Mouse (Mus musculus) heart, embryonic 16.5 days (tissue): Measurements from ENCODE around the gene Pcnx. TPM values are rescaled to one million over a fixed set of nuclear protein-coding genes. Genes with fewer than 3 reads are reported as not detected.

Experiments used
- ATAC-seq: fragments of 200-750 bp; cut with Nextera tagmentation; replicated peaks from 2 replicates; pipeline ENCODE4 v1.8.0; 2017; ENCODE audit warnings: moderate number of reproducible peaks; ENCODE audit not compliant: insufficient read depth, low FRiP score; ENCODE audit errors: extremely low read depth
- H3K27ac ChIP-seq: fragments of 300-500 bp; sonication (generic); 2 replicates; pipeline ENCODE4 v1.5.1; 2014; ENCODE audit warnings: mild to moderate bottlenecking, low read length, control low read depth, moderate library complexity
- H3K27me3 ChIP-seq: fragments of 300-500 bp; sonication (generic); 2 replicates; pipeline ENCODE4 v1.6.1; 2014; ENCODE audit warnings: low read length, mixed read lengths; ENCODE audit not compliant: control insufficient read depth, insufficient read depth
- H3K36me3 ChIP-seq: fragments of 300-500 bp; sonication (generic); 2 replicates; pipeline ENCODE4 v1.6.1; 2014; ENCODE audit not compliant: control insufficient read depth, insufficient read depth
- H3K4me1 ChIP-seq: fragments of 300-500 bp; sonication (generic); 2 replicates; pipeline ENCODE4 v1.6.1; 2014; ENCODE audit warnings: low read length, mixed read lengths; ENCODE audit not compliant: control insufficient read depth, insufficient read depth
- H3K4me2 ChIP-seq: fragments of 300-500 bp; sonication (generic); 2 replicates; pipeline ENCODE4 v1.6.1; 2014; ENCODE audit warnings: low read depth, mild to moderate bottlenecking, control low read depth, low read length
- H3K4me3 ChIP-seq: fragments of 300-500 bp; sonication (generic); 2 replicates; pipeline ENCODE4 v1.5.1; 2014; ENCODE audit warnings: mild to moderate bottlenecking, control low read depth, low read length
- H3K9ac ChIP-seq: fragments of 300-500 bp; sonication (generic); 2 replicates; pipeline ENCODE4 v1.6.1; 2014; ENCODE audit warnings: low read length, control low read depth
- H3K9me3 ChIP-seq: fragments of 300-500 bp; sonication (generic); replicated peaks from 2 replicates; pipeline ENCODE4 v1.6.1; 2016; ENCODE audit warnings: low read length; ENCODE audit not compliant: control insufficient read depth
- WGBS: fragments of 180-500 bp; shearing (Covaris S2); extraction: QIAGEN DNeasy Blood & Tissue Kit; methylation state at CpG from one replicate; pipeline ENCODE4 v1.1.7; 2014; 5-methylcytosine and 5-hydroxymethylcytosine counted together
- polyA plus RNA-seq: library from polyadenylated mRNA; unstranded; fragments of >200 nt; fragmentation: Nextera tagmentation; extraction: Ambion mirVana; gene quantifications from 2 replicates; pipeline ENCODE4 v1.2.1, GENCODE M21; 2015

The Pcnx gene
- polyA plus RNA-seq, 1 experiment from 2014 or later: 9.3 TPM

- Histone ChIP-seq H3K27me3 (no peaks in the 10 kb centered on the region), H3K4me2 (no peak overlapping the region), H3K36me3 (0 out of 2 replicates have a peak, but pooled peaks cover 2% of the 10 kb centered on the region), H3K27ac (no peak overlapping the region), H3K9ac (no peak overlapping the region), H3K4me1 (peaks cover 5% of the 10 kb centered on the region), H3K9me3 (no peaks in the 10 kb centered on the region), H3K4me3 (no peak overlapping the region)
- 85% methylated on average over 9 of the region's 9 CpGs for WGBS
- ATAC-seq: no peak
Observed at GRCm38 (mm10) chr12:81941191-81941590, 81.4 kb downstream of the Pcnx start.

- Histone ChIP-seq H3K4me1 (peaks cover 5% of the 10 kb centered on the region; the same call in 1 of the 2 replicates), H3K36me3 (peaks cover 2% of the 10 kb centered on the region; the same call in 1 of the 2 replicates), H3K27ac (no peak overlapping the region), H3K9ac (no peak overlapping the region), H3K27me3 (no peaks in the 10 kb centered on the region), H3K4me2 (no peak overlapping the region), H3K9me3 (no peaks in the 10 kb centered on the region), H3K4me3 (no peak overlapping the region)
- ATAC-seq: no peak
- WGBS: 75% methylated on average over 12 of the region's 12 CpGs
Observed at GRCm38 (mm10) chr12:81943331-81944062, 83.7 kb downstream of the Pcnx start.

GRCm38 (mm10) chr12:81949026-81949425 is 89.2 kb downstream of the Pcnx start:
- H3K27me3 ChIP-seq: no peaks in the 10 kb centered on the region
- ATAC-seq: no peak
- peaks cover 23% of the 10 kb centered on the region for H3K36me3 ChIP-seq
- no peak overlapping the region for H3K4me2 ChIP-seq
- no peaks in the 10 kb centered on the region for H3K9me3 ChIP-seq
- 87% methylated on average over 6 of the region's 6 CpGs for WGBS
- H3K9ac ChIP-seq: no peak overlapping the region
- H3K4me1 ChIP-seq: no peaks in the 10 kb centered on the region
- no peak overlapping the region for H3K4me3 ChIP-seq
- H3K27ac ChIP-seq: no peak overlapping the region

GRCm38 (mm10) chr12:81950016-81950415 is 90.2 kb downstream of the Pcnx start:
- Histone ChIP-seq H3K36me3 (peaks cover 23% of the 10 kb centered on the region), H3K4me1 (no peaks in the 10 kb centered on the region), H3K27ac (no peak overlapping the region), H3K9ac (no peak overlapping the region), H3K27me3 (no peaks in the 10 kb centered on the region), H3K4me3 (no peak overlapping the region), H3K9me3 (no peaks in the 10 kb centered on the region), H3K4me2 (no peak overlapping the region)
- WGBS: 92% methylated on average over 2 of the region's 2 CpGs
- no peak for ATAC-seq

GRCm38 (mm10) chr12:81958351-81958750 is 98.5 kb downstream of the Pcnx start:
- 0 out of 2 replicates have a peak, but pooled peaks have one; percentile 32 for ATAC-seq
- H3K36me3 ChIP-seq: peaks cover 11% of the 10 kb centered on the region
- 68% methylated on average over 4 of the region's 4 CpGs for WGBS

GRCm38 (mm10) chr12:81965416-81965815 is 105.6 kb downstream of the Pcnx start:
- Histone ChIP-seq H3K27ac (no peak overlapping the region), H3K4me2 (no peak overlapping the region), H3K9me3 (no peaks in the 10 kb centered on the region), H3K27me3 (no peaks in the 10 kb centered on the region), H3K4me1 (peaks cover 5% of the 10 kb centered on the region; the same call in 1 of the 2 replicates), H3K4me3 (no peak overlapping the region), H3K9ac (no peak overlapping the region), H3K36me3 (peaks cover 36% of the 10 kb centered on the region)
- no peak for ATAC-seq
- 54% methylated on average over 2 of the region's 2 CpGs for WGBS

More at GRCm38 (mm10) chr12:81958351-81958750, 98.5 kb downstream of the Pcnx start:
- Histone ChIP-seq H3K4me1 (peaks cover 9% of the 10 kb centered on the region), H3K27me3 (no peaks in the 10 kb centered on the region), H3K4me2 (no peak overlapping the region), H3K27ac (no peak overlapping the region), H3K4me3 (no peak overlapping the region), H3K9me3 (no peaks in the 10 kb centered on the region), H3K9ac (no peak overlapping the region)

GRCm38 (mm10) chr12:81971042-81971883 is 111.4 kb downstream of the Pcnx start:
- Histone ChIP-seq H3K36me3 (peaks cover 48% of the 10 kb centered on the region), H3K4me1 (peaks cover 5% of the 10 kb centered on the region; the same call in 1 of the 2 replicates), H3K27me3 (no peaks in the 10 kb centered on the region), H3K4me2 (no peak overlapping the region), H3K4me3 (no peak overlapping the region), H3K9me3 (no peaks in the 10 kb centered on the region), H3K27ac (peak overlapping the region; percentile 10; the same call in 1 of the 2 replicates), H3K9ac (no peak overlapping the region)
- no peak for ATAC-seq
- WGBS: 77% methylated on average over 19 of the region's 19 CpGs

- Histone ChIP-seq H3K4me1 (peaks cover 5% of the 10 kb centered on the region; the same call in 1 of the 2 replicates), H3K9me3 (no peaks in the 10 kb centered on the region), H3K9ac (no peak overlapping the region), H3K27ac (no peak overlapping the region), H3K4me3 (no peak overlapping the region), H3K4me2 (no peak overlapping the region), H3K36me3 (peaks cover 48% of the 10 kb centered on the region), H3K27me3 (no peaks in the 10 kb centered on the region)
- no peak for ATAC-seq
- 78% methylated on average over 8 of the region's 8 CpGs for WGBS
Observed at GRCm38 (mm10) chr12:81971884-81972362, 112.1 kb downstream of the Pcnx start.

GRCm38 (mm10) chr12:81974806-81975205 is 115.0 kb downstream of the Pcnx start:
- H3K27me3 ChIP-seq: no peaks in the 10 kb centered on the region
- no peak for ATAC-seq
- no peaks in the 10 kb centered on the region for H3K4me1 ChIP-seq
- H3K9ac ChIP-seq: no peak overlapping the region
- no peak overlapping the region for H3K27ac ChIP-seq
- peaks cover 43% of the 10 kb centered on the region for H3K36me3 ChIP-seq
- H3K4me3 ChIP-seq: no peak overlapping the region
- 60% methylated on average over 2 of the region's 2 CpGs for WGBS
- no peaks in the 10 kb centered on the region for H3K9me3 ChIP-seq
- no peak overlapping the region for H3K4me2 ChIP-seq
